Mouse (Mus musculus) splenic B cell, adult 2 months (primary cell): ENCODE measurements around the gene Caskin1.
A peak's percentile ranks its signal among the peaks of the same experiment; 100 is the strongest.
"Not testable (repeated sequence)": the region's sequence is repeated elsewhere in the genome, so short reads cannot be mapped to it uniquely, and the experiment has no call there.

Experiments
- DNase-seq: peaks from one replicate; pipeline ENCODE4 v3.0.0-alpha.2; 2011; ENCODE audit warnings: low read depth, low spot score
- H3K27me3 ChIP-seq: 2 replicates; pipeline ENCODE4 v1.6.1; 2012; ENCODE audit warnings: mild to moderate bottlenecking, low read length, moderate library complexity, mixed read lengths; ENCODE audit not compliant: control insufficient read depth, poor library complexity, insufficient read depth, severe bottlenecking
- H3K36me3 ChIP-seq: 2 replicates; pipeline ENCODE4 v1.6.1; 2012; ENCODE audit warnings: mild to moderate bottlenecking, low read length, moderate library complexity, mixed read lengths; ENCODE audit not compliant: control insufficient read depth, poor library complexity, insufficient read depth, severe bottlenecking

Gene Caskin1

DNA sequence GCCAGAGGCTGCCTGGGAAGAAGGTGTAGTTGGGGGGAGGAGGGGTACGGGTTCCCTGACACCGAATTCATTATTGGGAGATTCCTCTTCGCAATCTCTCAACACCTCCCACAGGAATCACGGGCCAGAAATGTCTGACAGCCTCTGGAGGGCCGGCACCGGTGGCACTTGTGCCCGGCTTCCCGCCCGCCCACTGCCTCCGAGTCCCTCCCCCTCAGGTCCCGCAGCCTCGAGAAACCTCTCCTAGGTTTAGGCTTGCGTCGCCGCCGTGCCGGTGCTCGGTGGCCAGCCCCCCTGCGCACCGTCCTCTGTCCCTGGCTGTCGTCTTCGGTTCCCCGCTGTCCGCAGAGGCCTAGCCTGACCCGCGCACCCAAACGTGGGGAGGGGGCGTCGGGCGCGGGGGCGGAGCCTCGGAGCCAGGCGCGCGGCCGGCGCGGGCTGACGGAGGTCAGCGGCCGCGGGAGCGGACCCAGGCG, at the start of gene Caskin1:
TSS of gene Caskin1 (plus strand) at position 416 of the 476 bp plus-strand sequence.
- Histone ChIP-seq H3K36me3 (no peaks in the 10 kb centered on the region), H3K27me3 (0 out of 2 replicates have a peak, but pooled peaks cover 2% of the 10 kb centered on the region)
- DNase-seq = peak; percentile 23

DNA sequence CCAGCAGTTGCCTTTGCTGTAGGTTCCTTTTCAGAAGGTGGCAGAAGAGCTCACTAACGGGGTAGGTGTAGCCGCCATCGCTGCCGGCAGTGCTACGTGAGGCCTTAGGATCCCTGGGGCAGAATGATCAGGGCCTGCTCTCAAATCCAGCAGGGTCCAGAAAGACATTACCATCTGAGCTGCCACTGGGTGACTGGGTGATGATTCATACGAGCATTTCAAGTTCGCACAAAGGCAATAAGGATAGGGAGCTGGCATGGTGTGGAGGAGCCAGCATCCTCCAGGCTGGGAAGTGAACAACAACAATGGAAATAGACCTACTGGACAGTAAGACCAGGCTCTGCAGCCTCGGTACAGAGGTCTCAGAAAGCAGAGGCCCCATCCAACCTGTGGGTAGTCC, 48.0 kb upstream of the Caskin1 start:
- no peak for DNase-seq
- peaks cover 4% of the 10 kb centered on the region for H3K36me3 ChIP-seq
- H3K27me3 ChIP-seq = no peaks in the 10 kb centered on the region

DNA sequence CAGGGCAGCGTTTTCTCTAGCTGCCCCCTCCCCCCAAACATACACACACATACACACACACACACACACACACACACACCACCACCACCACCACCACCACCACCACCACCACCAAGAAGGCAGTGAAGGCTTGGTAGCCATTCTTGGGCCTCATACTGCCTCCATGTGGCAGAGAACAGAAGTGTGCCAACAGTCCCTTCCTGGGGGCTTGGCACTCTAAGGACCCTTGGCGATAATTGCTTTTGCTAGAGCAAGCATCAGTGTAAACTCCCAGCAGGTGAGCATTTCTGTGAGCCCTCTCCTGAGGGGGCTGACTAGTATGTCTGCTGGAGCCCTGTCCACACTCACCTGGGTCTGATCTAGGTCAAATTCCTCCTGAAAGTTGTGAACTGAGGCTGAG, 47.3 kb upstream of the Caskin1 start:
- peak; percentile 19 for DNase-seq
- H3K27me3 ChIP-seq = no peaks in the 10 kb centered on the region
- H3K36me3 ChIP-seq = peaks cover 8% of the 10 kb centered on the region

DNA sequence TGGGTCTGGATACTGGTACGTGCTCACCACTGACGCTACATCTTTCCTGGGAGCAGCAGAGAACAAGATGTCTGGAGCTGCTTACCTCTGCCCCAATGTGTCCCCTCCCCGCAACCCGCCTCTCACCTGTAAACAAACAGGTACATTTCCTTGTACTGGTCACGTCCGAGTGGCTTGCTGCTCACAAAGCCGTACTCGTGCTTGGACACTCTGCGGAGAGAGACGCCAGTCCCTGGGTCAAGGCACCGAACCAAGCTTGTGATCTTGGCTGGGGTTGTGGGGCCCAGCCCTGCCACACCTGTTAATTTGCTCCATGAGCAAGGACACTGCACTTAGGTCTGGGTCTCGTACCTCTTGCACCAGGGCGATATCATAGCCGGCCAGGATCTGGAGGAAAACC, 46.3 kb upstream of the Caskin1 start:
- Histone ChIP-seq H3K36me3 (peaks cover 8% of the 10 kb centered on the region), H3K27me3 (no peaks in the 10 kb centered on the region)
- DNase-seq = no peak

DNA sequence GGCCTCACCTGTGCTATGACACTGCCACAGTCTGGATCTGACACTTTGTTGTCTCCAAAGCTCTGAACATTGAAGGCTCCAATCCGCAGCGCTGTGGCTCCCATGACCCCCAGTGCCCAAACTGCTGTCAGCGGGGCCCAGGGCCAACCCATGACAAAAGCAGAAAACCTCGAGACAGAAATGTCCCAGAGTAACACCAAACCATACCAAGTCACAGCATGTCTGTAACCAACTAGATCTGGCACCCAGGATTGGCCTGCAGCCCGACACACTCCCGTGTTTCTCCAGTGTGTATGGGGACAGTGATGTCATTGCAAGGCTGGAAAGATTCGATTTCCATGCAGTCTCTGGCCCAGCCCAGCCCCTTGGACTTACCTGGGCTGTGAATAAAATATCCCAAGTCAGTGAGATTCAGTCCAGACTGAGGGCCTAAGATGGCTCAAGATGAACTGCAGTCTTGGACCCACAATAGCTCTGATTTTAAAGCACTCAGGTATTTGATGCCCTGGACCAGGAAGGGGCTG, 45.7 kb upstream of the Caskin1 start, which contains the start of gene Dnase1l2:
TSS of gene Dnase1l2 (minus strand) at position 474 of the 524 bp plus-strand sequence.
- Histone ChIP-seq H3K36me3 (peaks cover 8% of the 10 kb centered on the region), H3K27me3 (no peaks in the 10 kb centered on the region)
- no peak for DNase-seq

DNA sequence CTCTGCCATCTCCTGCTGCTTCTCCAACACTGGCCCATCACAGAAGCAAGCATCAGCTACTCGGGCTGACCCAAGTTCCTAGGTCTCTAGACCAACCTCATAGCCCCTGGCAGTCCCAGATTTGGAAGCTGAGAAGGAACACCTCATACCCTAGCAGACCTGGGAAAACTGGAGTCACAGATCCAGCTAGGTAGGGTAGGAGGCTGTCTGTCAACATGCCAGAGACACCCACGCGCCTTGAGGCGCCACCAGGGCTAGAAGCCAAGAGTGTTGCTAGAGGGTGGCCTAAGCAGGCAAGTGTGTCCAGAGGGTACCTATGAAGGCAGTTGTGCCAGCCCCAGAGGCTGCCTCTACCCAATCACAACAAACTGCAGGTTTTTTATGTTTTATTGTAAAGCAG, 45.0 kb upstream of the Caskin1 start:
- Histone ChIP-seq H3K36me3 (peaks cover 8% of the 10 kb centered on the region), H3K27me3 (no peaks in the 10 kb centered on the region)
- no peak for DNase-seq

DNA sequence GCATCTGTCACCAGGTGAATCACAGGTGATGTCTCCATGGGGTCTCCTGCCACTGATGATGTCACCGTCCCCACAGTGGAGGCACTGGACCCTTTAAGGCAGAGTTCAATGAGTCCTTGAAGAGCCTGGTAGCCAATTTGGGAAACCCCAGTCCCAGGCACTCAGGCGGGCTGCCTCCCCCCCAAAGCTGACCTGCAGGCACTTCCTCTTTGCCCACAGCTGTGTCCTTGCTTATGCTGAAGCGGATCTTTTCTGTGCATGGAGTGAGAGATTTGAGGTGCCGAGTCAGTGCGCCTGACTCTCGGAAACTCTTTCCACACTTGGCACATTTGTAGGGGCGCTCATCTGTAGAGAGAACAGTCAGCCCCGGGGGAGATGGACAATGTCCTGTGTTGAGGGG, 41.8 kb upstream of the Caskin1 start:
- Histone ChIP-seq H3K27me3 (no peaks in the 10 kb centered on the region), H3K36me3 (peaks cover 4% of the 10 kb centered on the region)
- no peak for DNase-seq

DNA sequence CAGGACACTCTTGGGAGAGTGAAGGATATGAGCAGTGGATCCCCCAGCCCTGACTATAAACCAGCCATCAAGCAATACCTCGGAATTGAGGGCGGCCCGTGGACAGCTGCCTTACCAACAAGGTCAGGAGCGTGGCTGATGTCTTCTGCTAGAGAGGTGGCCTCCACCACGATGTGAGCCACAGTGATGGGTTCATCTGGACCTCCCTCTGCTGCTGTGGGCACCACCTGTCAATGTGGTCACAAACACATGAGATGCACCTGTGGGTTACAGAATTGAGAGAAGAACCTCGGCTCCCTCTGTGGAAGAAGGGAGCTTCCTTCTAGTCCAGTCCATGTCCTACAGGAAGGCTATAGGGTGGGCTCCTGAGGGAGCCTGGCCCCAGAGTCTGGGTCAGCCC, 38.9 kb upstream of the Caskin1 start:
- DNase-seq = no peak
- Histone ChIP-seq H3K36me3 (peaks cover 4% of the 10 kb centered on the region), H3K27me3 (no peaks in the 10 kb centered on the region)

DNA sequence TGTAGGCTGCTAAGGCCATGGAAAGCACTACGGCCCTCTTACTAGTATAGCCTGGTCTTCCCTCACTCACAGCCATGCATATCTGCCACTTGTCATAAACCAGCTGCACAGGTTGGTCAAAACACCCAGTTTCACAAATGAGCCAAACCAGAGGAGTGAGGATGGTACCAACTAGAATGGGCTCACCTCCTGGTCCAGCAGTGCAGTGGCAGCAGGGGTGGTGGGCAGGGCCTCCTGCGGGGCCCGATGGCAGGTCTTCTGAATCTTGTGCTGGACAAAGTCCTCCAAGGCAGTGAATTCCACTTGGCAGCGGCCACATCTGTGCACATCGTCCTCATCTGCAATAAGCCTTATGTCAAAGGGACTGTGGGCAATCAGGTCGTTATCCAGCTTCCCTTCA, 37.2 kb upstream of the Caskin1 start:
- DNase-seq = no peak
- Histone ChIP-seq H3K27me3 (no peaks in the 10 kb centered on the region), H3K36me3 (no peaks in the 10 kb centered on the region; the same call in 1 of the 2 replicates)

DNA sequence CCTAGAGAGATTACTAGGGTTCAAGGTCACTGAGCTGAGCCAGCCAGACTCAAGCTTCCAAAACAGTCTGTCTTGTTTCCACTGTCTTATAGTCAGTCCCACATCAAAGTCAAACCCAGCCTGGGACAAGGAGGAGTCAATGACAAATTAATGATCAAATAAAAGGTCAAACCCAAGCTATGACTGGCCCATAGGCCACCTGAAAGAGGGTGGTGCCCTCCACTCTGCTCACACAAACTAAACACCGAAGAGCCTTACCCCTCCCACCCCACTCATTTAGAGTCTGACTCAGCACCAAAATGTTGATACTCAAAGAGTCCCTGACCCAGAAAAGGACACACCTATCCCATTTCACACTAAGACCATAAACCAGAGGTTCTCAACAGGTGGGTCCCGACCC, 35.0 kb upstream of the Caskin1 start:
- no peaks in the 10 kb centered on the region for H3K27me3 ChIP-seq
- no peak for DNase-seq
- H3K36me3 ChIP-seq = no peaks in the 10 kb centered on the region; the same call in 1 of the 2 replicates

DNA sequence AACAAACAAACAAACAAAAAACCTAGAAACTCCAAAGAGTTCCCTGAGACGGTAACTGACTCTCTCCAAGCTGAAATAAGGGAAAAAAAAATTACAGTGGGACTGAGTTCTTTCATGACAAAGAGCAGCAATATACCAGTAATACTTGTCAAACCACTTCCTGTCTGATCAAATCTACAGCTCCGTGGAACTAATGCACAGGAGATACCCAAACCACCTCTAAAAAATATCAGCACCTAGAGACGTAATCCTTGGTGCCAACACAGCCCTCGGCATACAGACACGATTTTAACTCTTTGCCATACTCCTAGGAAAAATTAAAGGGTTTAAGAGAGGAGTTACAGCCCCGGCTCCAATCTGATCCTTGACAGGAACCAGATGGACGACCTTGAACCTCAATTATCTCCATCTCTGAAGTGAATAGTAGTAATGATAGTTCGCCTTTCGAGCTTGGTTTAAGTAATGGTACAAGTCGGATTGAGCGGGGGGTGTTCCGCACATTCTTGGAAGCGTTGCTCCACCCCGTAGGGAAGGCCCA, 34.1 kb upstream of the Caskin1 start:
- H3K27me3 ChIP-seq = no peaks in the 10 kb centered on the region
- no peak for DNase-seq
- H3K36me3 ChIP-seq = no peaks in the 10 kb centered on the region; the same call in 1 of the 2 replicates

DNA sequence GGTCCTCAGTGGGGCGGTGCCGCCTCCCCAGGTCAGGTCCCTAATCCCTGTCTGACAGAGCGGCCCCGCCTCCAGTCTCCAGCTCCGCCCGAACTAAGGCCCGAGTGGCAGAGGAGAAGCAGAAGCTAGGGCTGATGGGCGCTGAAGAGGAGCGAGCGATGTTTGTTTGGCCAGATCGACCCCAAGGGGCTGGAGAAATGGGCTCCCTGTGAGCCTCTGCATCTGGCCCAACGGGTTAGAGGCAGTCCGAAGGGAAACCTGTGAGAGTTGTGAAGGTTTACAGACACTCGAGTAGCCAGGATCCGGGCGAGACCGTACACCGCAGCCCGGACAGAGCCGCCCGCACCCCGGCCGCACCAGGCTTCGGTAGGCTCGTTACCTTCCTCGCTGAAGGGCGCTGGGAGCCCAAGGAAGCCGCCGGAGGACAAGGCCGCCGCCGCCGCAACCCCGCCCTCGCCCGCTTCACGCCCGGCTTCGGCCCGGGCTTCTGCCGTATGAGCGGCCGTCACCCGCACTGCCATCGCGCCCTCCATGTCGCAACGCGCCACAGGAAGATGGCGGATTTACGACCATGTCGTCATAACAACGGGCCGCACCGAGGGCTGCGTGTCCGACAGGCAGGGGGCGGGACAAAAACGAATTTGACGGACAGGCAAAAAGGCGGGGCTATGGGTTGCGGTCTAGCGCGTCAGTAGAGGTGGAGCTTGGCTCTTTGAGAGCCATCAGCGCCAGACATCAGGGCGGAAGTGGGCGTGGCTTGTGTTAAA, 33.5 kb upstream of the Caskin1 start:
- peak; percentile 100 for DNase-seq
- Histone ChIP-seq H3K27me3 (no peaks in the 10 kb centered on the region), H3K36me3 (no peaks in the 10 kb centered on the region)

DNA sequence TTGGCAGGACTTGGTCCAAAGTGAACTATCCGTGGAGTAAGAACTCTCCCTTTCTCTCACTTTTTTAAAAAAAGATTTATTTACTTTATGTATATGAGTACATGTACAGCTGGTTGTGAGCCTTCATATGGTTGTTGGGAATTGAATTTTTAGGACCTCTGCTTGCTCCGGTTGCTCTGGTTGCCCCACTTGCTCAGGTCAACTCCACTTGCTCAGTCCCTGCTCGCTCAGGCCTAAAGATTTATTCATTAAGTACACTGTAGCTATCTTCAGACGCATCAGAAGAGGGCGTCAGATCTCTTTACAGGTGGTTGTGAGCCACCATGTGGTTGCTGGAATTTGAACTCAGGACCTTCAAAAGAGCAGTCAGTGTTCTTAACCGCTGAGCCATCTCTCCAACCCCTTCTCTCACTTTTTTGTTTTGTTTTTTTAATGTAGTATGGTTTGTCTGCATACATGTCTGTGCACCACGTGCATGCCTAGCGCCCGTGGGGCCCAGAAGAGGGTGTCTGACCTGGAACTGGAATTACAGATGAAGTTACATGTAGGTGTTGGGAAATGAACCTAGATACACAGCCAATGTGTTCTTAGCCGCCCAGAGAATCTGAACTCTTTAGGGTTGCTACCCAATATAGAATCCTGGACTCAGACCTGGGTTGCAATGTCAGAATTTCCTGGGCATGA, 32.7 kb upstream of the Caskin1 start:
- DNase-seq, H3K27me3 ChIP-seq, H3K36me3 ChIP-seq: not testable (repeated sequence)

DNA sequence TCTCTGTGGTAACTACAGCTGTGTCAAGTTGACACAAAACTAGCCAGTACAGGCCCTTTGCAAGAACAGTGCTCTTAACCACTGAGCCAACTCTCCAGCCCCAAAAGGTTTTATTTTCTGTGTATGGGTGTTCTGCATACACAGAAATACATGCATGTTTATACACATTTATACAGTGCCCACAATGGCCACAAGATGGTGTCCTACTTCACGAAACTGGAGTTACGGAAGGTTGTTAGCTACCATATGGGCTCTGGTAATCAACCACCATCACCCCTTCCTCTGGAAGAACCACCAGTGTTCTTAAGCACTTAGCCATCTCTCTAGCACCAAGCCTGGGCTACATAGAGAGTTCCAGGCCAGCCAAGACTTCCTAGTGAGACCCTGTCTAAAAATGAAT, 26.8 kb upstream of the Caskin1 start:
- peak; percentile 76 for DNase-seq
- Histone ChIP-seq H3K27me3 (no peaks in the 10 kb centered on the region), H3K36me3 (no peaks in the 10 kb centered on the region)

DNA sequence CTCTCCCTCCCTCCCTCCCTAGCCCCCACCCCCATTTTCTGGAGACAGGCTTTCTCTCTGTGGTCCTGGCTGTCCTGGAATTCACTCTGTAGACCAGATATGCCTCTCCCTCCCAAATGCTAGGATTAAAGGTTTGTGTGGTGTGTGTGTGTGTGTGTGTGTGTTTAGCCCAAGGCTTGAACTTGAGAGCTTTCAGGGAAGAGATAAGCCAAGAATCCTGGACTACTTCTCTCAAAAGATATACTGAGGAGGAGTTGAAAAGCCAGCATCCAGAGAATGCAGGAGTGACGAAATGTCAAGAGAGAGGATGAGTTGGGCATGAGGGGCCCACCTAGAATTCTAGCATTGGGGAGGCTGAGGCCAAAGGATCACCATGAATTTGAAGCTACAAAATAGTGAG, 25.5 kb upstream of the Caskin1 start:
- no peak for DNase-seq
- Histone ChIP-seq H3K36me3 (no peaks in the 10 kb centered on the region), H3K27me3 (no peaks in the 10 kb centered on the region)
